Mouse (Mus musculus) ES-E14 (cell line): Measurements from ENCODE around the gene Kmt2b.

Experiments used
- CHD2 ChIP-seq: IDR thresholded peaks from 2 replicates; pipeline ENCODE4 v1.6.1; 2014; ENCODE audit warnings: mild to moderate bottlenecking, low read depth, low read length, inconsistent platforms
- MAFK ChIP-seq: IDR thresholded peaks from 2 replicates; pipeline ENCODE4 v1.6.1; 2014; ENCODE audit warnings: mild to moderate bottlenecking, low read depth, low read length, inconsistent platforms; ENCODE audit not compliant: insufficient read depth
- ZNF384 ChIP-seq: IDR thresholded peaks from 2 replicates; pipeline ENCODE4 v1.6.1; 2012; ENCODE audit warnings: low read depth, low read length, inconsistent platforms

DNA sequence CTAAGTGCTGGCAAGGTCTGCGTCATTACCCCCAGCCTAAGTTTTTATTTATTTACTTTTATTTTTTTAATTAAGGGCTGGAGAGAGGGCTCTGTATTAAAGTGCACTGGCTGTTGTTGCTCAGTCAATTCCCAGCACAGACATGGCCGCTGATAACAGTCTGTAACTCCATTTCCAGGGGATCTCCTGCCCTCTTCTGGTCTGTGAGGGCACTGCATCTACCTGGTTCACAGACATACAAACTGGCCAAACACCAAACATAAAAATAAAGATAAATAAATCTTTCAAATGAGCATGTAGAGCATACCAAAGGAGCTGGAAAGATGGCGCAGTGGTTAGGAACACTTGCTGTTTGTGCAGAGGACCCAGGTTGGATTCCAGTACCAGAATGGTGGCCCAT is 30.7 kb upstream of the Kmt2b start:
- TF ChIP-seq MAFK: no peak
- TF ChIP-seq ZNF384: no peak
- TF ChIP-seq CHD2: no peak
